Mouse (Mus musculus) hindbrain, embryonic 11.5 days (tissue): Measurements from ENCODE around the gene Rnf43. TPM values are rescaled to one million over a fixed set of nuclear protein-coding genes. Genes with fewer than 3 reads are reported as not detected.

Source experiments
- ATAC-seq: fragments of 200-750 bp; cut with Nextera tagmentation; 2 replicates; pipeline ENCODE4 v1.8.0; 2017; ENCODE audit warnings: mild to moderate bottlenecking, moderate TSS enrichment, moderate library complexity; ENCODE audit not compliant: low FRiP score
- DNase-seq: peaks from one replicate; pipeline ENCODE4 v3.0.0-alpha.2; 2015; ENCODE audit warnings: low spot score
- H3K27ac ChIP-seq: fragments of 300-500 bp; sonication (generic); 2 replicates; pipeline ENCODE4 v1.5.1; 2014; ENCODE audit warnings: mild to moderate bottlenecking, low read depth, low read length
- H3K27me3 ChIP-seq: fragments of 300-500 bp; sonication (generic); 2 replicates; pipeline ENCODE4 v1.6.1; 2014; ENCODE audit warnings: mild to moderate bottlenecking, low read length, moderate library complexity, mixed read lengths; ENCODE audit not compliant: control insufficient read depth, insufficient read depth
- H3K36me3 ChIP-seq: fragments of 300-500 bp; sonication (generic); 2 replicates; pipeline ENCODE4 v1.6.1; 2014; ENCODE audit warnings: mild to moderate bottlenecking, low read length, moderate library complexity, mixed read lengths; ENCODE audit not compliant: control insufficient read depth, insufficient read depth
- H3K4me1 ChIP-seq: fragments of 300-500 bp; sonication (generic); replicated peaks from 2 replicates; pipeline ENCODE4 v1.6.1; 2014; ENCODE audit warnings: low read length, mixed read lengths; ENCODE audit not compliant: control insufficient read depth, insufficient read depth
- H3K4me2 ChIP-seq: fragments of 300-500 bp; sonication (generic); replicated peaks from 2 replicates; pipeline ENCODE4 v1.6.1; 2014; ENCODE audit warnings: mild to moderate bottlenecking, low read depth, low read length
- H3K4me3 ChIP-seq: fragments of 300-500 bp; sonication (generic); 2 replicates; pipeline ENCODE4 v1.5.1; 2014; ENCODE audit warnings: low read depth, low read length
- H3K9ac ChIP-seq: fragments of 300-500 bp; sonication (generic); 2 replicates; pipeline ENCODE4 v1.6.1; 2014; ENCODE audit warnings: low read depth, low read length
- H3K9me3 ChIP-seq: fragments of 300-500 bp; sonication (generic); 2 replicates; pipeline ENCODE4 v1.6.1; 2016; ENCODE audit warnings: low read length; ENCODE audit not compliant: control insufficient read depth
- WGBS: fragments of 180-500 bp; shearing (Covaris S2); extraction: QIAGEN DNeasy Blood & Tissue Kit; methylation state at CpG from one replicate; pipeline ENCODE4 v1.1.7; 2014; 5-methylcytosine and 5-hydroxymethylcytosine counted together
- polyA plus RNA-seq: library from polyadenylated mRNA; unstranded; fragments of >200 nt; fragmentation: Nextera tagmentation; extraction: Ambion mirVana; gene quantifications from 2 replicates; pipeline ENCODE4 v1.2.1, GENCODE M21; 2014

The Rnf43 gene
- polyA plus RNA-seq, 1 experiment from 2014 or later, result 1.5 TPM

- Histone ChIP-seq H3K27ac (no peak overlapping the region), H3K36me3 (no peaks in the 10 kb centered on the region), H3K4me3 (no peak overlapping the region), H3K4me1 (no peaks in the 10 kb centered on the region), H3K27me3 (no peaks in the 10 kb centered on the region), H3K9ac (no peak overlapping the region), H3K4me2 (no peak overlapping the region), H3K9me3 (no peaks in the 10 kb centered on the region)
- WGBS, result 53% methylated on average over 18 of the region's 18 CpGs
- DNase-seq (no peak), ATAC-seq (no peak)
Measured at GRCm38 (mm10) chr11:87749192-87750042, 86.9 kb downstream of the Rnf43 start.

GRCm38 (mm10) chr11:87750043-87750421 lies 87.5 kb downstream of the Rnf43 start:
- no peak for ATAC-seq
- no peak overlapping the region for H3K4me3 ChIP-seq
- no peaks in the 10 kb centered on the region for H3K4me1 ChIP-seq
- no peak overlapping the region for H3K27ac ChIP-seq
- H3K27me3 ChIP-seq, result no peaks in the 10 kb centered on the region
- H3K9ac ChIP-seq, result no peak overlapping the region
- no peaks in the 10 kb centered on the region for H3K9me3 ChIP-seq
- no peak for DNase-seq
- WGBS, result 88% methylated on average over 11 of the region's 11 CpGs
- no peaks in the 10 kb centered on the region for H3K36me3 ChIP-seq
- no peak overlapping the region for H3K4me2 ChIP-seq

DNA sequence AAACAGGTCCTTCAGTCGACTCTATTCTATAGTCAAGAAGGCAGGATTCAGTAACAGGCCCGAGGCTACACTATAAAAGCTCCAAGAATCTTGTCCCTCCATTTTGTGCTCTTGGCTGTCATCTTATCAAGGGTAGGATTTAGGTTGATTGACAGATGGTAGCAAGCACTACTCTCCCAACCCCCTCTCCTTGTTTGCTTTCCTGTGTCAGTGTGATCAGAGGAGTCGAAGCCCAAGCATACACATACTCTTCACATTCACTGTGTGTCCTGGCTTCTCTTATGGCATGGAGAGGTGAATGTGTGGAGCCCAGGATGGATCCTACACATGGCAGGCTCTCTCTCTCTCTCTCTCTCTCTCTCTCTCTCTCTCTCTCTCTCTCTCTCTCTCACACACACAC lies 88.0 kb downstream of the Rnf43 start:
- Histone ChIP-seq H3K9ac (no peak overlapping the region), H3K27ac (no peak overlapping the region), H3K36me3 (no peaks in the 10 kb centered on the region), H3K4me3 (no peak overlapping the region), H3K27me3 (no peaks in the 10 kb centered on the region), H3K4me1 (no peaks in the 10 kb centered on the region), H3K4me2 (no peak overlapping the region), H3K9me3 (no peaks in the 10 kb centered on the region)
- DNase-seq, result no peak
- WGBS, result 78% methylated on average over 3 of the region's 3 CpGs
- no peak for ATAC-seq

DNA sequence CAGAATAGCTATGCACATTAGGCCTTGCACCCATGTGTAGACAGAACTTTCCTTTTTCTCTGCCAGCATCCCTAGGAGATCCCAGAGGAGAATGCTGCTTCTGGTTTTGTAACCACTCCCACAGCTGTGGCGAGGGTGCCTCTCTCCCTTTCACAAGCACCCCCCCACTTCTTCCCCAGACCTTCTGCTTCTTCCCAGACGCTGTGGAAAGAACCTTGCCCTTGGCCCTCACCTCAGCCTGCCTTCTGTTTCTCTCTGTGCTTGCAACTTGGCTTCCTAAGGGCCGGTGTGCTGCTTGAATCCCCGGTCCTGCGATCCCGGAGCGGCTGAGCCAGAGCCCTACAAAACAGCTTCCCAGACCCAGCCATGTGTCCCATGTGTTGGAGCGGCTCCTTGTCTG lies 88.5 kb downstream of the Rnf43 start:
- DNase-seq (no peak), ATAC-seq (no peak)
- H3K4me3 ChIP-seq, result no peak overlapping the region
- H3K9me3 ChIP-seq, result no peaks in the 10 kb centered on the region
- no peaks in the 10 kb centered on the region for H3K27me3 ChIP-seq
- H3K9ac ChIP-seq, result no peak overlapping the region
- 83% methylated on average over 8 of the region's 8 CpGs for WGBS
- H3K36me3 ChIP-seq, result no peaks in the 10 kb centered on the region
- H3K27ac ChIP-seq, result no peak overlapping the region
- H3K4me2 ChIP-seq, result no peak overlapping the region
- H3K4me1 ChIP-seq, result no peaks in the 10 kb centered on the region

- DNase-seq (no peak), ATAC-seq (no peak)
- Histone ChIP-seq H3K27ac (no peak overlapping the region), H3K4me3 (no peak overlapping the region), H3K36me3 (no peaks in the 10 kb centered on the region), H3K9ac (no peak overlapping the region), H3K27me3 (no peaks in the 10 kb centered on the region), H3K4me1 (no peaks in the 10 kb centered on the region), H3K4me2 (no peak overlapping the region), H3K9me3 (no peaks in the 10 kb centered on the region)
- WGBS, result 73% methylated on average over 4 of the region's 4 CpGs
Measured at GRCm38 (mm10) chr11:87751491-87751966, 89.0 kb downstream of the Rnf43 start.

DNA sequence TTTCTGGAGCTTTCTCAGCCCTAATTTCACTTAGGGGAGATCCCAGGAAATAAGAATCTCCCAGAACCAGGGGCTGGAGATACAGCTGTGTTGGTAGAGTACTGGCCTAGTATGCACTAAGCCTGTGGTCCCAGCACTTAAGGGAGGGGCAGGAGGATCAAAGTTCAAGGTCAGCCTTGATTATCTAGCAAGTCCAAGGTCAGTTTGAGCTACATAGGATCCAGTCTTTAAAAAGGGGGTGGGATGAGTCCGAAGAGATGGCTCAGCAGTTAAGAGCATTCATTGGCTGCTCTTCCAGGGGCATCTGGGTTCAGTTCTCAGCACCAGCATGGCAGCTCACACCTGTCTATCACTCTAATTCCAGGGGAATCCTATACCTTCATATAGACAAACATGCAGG lies 89.8 kb downstream of the Rnf43 start:
- WGBS, result 76% methylated on average over 1 of the region's 1 CpGs
- DNase-seq (no peak), ATAC-seq (no peak)
- Histone ChIP-seq H3K9me3 (no peaks in the 10 kb centered on the region), H3K4me3 (no peak overlapping the region), H3K27me3 (no peaks in the 10 kb centered on the region), H3K4me1 (no peaks in the 10 kb centered on the region), H3K9ac (no peak overlapping the region), H3K27ac (no peak overlapping the region), H3K36me3 (no peaks in the 10 kb centered on the region), H3K4me2 (no peak overlapping the region)

DNA sequence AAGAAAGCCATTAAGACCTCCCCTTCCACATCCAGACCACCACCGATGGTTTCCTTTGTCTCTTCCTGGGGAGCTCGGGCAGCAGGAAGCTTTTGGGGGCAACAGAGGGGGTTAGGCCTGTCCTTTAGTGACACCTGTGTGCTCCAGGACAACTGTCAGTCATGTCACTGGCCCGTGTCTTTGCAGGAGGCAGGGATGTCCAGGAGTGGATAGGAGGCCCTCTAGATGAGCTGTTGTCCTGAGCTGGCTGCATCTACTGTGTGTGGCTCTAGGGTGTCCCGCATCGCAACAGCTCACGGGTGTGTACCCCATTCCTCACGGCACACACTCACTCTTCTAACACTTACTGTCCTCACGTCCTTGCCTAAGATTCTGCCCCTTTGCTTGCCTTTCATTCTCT lies 90.7 kb downstream of the Rnf43 start:
- 83% methylated on average over 8 of the region's 8 CpGs for WGBS
- ATAC-seq, result no peak
- H3K9me3 ChIP-seq, result no peaks in the 10 kb centered on the region

DNA sequence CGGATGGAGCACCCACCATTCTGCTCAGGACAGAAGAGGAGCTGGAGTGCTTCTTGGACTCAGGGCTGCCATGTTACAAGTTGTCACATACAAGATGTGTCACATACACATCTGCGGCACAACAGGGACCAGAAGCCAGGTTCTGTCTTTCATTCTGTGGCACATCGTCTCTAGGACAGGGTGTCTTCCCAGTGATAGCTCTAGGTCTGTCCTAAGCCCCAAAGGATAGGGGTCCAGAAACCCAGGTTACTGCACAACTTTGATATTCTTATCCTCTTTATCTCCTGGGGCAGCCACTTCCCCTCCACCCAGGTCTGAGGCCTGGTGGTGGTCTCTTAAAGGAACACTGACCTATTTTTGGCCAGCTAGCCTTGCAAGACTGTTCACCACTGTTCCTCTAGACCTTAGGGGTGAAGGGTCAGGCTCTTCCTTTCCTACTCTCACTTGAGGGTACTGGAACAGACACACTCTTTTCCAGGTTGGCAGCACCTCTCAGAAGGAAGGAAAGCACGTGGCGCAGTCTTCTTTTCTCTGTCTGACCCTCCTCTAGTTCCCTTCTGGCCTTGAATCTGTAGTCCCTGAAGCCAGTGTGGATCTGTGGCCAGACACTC lies 91.5 kb downstream of the Rnf43 start:
- H3K27ac ChIP-seq, result no peak overlapping the region
- WGBS, result 83% methylated on average over 5 of the region's 5 CpGs
- no peak overlapping the region for H3K4me3 ChIP-seq
- no peak overlapping the region for H3K9ac ChIP-seq
- H3K27me3 ChIP-seq, result no peaks in the 10 kb centered on the region
- DNase-seq (no peak), ATAC-seq (no peak)
- no peaks in the 10 kb centered on the region for H3K4me1 ChIP-seq
- H3K36me3 ChIP-seq, result no peaks in the 10 kb centered on the region
- H3K4me2 ChIP-seq, result no peak overlapping the region
- H3K9me3 ChIP-seq, result no peaks in the 10 kb centered on the region

More for the DNA sequence above, 90.7 kb downstream of the Rnf43 start:
- no peak for DNase-seq
- Histone ChIP-seq H3K27ac (no peak overlapping the region), H3K4me2 (no peak overlapping the region), H3K9ac (no peak overlapping the region), H3K4me1 (no peaks in the 10 kb centered on the region), H3K27me3 (no peaks in the 10 kb centered on the region), H3K36me3 (no peaks in the 10 kb centered on the region), H3K4me3 (no peak overlapping the region)

DNA sequence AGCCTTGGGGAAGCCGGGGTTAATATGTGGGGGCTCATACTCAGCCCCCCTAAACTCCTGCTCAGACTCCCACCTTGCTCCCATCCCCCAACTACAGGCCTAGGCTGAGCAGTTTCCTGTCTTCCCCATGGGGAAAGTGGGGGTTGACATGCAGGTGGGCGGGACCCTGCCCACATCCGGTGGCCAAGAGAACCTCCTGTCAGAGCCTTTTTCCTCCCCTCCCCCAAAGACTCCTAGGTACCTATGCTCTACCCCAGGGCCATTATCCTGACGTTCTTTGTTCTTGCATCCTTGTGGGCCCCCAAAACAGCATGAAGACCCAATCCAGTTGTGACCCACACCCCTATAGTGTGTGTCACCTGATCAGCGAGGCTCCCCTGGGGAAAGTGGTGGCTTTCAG lies 92.1 kb downstream of the Rnf43 start:
- Histone ChIP-seq H3K4me2 (no peak overlapping the region), H3K36me3 (no peaks in the 10 kb centered on the region), H3K4me1 (no peaks in the 10 kb centered on the region), H3K9ac (no peak overlapping the region), H3K27ac (no peak overlapping the region), H3K9me3 (no peaks in the 10 kb centered on the region), H3K27me3 (no peaks in the 10 kb centered on the region), H3K4me3 (no peak overlapping the region)
- WGBS, result 80% methylated on average over 5 of the region's 5 CpGs
- no peak for DNase-seq
- ATAC-seq, result no peak
